Mouse (Mus musculus): ENCODE data around the gene Rgs11. TPM values are rescaled to one million over a fixed set of nuclear protein-coding genes. Genes with fewer than 3 reads are reported as not detected.

The Rgs11 gene
- total RNA-seq, 2 experiments from 2014 or later = 0.47 to 1.5 TPM

DNA sequence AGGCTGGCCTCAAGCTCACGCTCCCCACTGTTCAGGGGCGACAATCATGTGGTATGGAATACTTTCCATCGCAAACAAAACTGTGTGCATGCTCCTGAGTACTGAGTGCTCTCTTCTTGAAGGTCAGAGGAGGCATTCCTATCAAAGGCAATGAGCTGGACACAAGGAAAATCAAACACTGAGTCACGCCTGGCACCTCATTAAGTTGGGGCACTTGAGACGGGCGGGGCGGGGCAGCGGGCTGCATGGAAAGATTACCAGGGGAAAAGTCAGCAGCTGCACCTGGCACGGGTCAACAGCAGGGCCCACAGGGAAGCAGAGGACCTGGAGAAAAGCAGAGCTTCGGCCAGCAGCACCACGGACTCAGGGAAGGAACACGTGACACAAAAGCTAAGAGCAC lies 22.4 kb downstream of the Rgs11 start:
- intact Hi-C loops (cut with DNase I; ENCODE audit: low total_unique reads) = no loop called here
- no peak for DNase-seq

DNA sequence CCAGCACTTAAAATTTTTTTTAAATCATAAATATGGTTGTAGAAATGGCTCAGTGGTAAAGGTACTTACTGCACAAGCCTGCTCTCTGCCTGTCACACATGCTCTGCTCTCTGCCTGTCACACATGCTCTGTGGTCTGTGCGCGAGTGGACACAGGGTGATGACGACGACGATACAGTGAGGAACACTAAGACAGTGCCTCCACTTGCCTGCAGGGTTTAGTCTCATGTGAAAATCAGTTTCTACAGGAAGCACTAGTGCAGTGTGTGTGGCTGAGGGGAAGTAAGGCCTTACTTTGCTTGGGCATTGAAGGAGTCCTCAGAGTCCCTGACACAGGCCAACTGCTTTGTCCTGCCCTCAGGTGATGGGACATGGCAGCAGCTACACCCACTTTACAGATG lies 27.0 kb downstream of the Rgs11 start:
- intact Hi-C loops (cut with DNase I; ENCODE audit: low total_unique reads) = no loop called here
- no peak for DNase-seq

DNA sequence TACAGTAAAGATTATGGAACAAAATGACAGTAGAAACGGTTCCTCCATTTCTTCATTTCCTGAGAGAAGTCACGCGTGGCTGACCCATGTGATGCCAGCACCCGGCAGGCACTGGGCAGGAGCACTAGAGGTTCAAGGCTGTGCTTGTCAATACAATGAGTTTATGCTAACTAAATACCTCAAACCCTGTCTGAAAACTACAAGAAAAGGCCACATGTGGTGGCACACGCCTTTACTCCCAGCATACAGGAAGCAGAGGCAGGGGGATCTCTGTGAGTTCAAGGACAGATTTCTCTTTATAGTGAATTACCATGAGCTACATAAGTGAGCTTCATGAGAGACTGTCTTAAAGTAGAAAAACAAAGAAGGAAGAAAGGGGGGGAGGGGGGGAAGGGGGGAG lies 28.4 kb downstream of the Rgs11 start:
- no peak for DNase-seq
- intact Hi-C loops (cut with DNase I; ENCODE audit: low total_unique reads) = no loop called here

DNA sequence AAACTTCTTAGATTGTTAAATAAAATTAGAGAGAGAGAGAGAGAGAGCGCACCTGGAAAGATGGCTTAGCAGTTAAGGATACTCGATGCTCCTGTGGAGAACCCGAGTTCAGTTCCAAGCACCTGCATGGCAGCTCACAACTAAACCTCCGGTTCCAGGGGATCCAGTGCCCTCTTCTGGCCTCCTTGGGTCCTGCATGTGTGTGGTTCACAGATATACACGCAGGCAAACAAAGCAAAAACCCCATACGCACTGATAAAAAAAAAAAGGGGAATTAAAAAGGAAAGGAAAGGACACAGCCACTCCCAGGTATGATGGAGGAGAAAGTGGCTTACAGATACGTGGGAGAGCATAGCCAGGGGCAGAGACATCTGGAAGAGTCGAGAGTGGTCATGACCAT lies 30.1 kb downstream of the Rgs11 start:
- intact Hi-C loops (cut with DNase I; ENCODE audit: low total_unique reads) = no loop called here
- DNase-seq = no peak

DNA sequence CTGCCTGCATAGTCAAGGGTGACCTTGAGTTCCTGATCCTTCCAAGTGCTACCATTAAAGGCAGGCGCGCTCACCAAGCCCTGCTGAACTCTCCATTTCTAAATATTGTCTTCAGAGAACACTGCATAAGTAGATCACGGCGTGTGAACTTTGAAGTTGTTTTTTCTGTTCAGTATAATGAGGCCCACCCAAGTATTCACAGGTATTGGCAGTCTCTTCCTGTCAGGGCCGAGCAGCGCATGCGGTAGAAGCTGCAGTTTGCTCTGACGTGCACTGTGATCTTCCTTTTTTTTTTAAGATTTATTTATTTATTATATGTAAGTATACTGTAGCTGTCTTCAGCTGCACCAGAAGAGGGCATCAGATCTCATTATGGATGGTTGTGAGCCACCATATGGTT lies 31.6 kb downstream of the Rgs11 start:
- intact Hi-C loops (cut with DNase I; ENCODE audit: low total_unique reads) = no loop called here
- no peak for DNase-seq

DNA sequence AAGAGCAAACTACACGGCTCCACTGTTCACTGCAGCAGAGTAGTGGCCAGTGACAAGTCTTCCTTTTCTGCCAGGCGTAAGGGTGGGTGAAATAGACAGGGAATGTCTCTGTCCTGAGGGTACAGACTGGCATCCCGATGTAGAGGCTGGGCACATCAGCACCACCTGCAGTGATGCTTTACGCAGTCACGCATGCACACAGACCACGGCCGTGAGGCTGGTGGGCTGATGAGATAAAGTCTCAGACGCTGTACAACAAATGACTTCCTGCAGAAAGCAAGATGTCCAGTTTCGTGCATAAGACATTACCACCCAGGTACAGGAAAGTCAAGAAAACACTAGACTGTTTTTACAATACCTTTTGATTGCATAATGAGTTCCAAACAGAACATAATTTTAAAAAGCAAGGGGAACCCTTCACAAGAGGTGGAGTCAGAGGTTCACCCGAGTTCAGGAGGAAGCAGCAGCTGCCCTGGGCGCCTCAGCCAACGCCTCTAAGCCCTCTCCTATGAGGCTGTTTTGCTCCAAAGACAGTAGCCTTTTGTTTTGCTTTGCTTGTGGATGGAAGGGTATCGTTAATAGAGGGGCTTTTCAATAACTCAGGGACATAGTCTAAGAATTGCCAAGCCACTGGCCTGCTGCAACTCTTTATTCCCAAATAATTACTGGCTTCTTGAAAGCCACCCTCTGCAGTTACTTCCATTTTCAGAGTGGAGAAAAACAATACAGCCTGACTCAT lies 32.5 kb downstream of the Rgs11 start:
- peak; percentile 52 for DNase-seq
- intact Hi-C loops (cut with DNase I; ENCODE audit: low total_unique reads) = no loop called here

DNA sequence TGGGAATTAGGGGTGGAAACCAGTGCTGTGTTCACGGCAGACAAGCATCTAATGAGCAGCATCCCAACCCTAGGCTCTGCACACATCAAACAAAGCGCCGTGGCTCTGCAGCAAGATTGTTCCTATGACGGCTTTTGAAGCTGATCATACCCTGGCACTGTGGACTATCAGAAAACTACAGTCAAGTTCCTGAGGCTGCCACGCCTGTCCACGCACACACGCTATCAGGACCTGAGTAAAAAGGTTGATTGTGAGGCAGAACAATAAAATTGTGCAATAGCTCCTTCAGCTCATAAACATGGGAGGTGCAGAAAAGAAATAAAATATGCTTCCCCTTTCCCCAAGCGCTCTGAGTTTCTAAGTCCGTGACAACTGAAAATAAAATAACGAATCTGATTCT lies 34.9 kb downstream of the Rgs11 start:
- no peak for DNase-seq
- intact Hi-C loops (cut with DNase I; ENCODE audit: low total_unique reads) = no loop called here

DNA sequence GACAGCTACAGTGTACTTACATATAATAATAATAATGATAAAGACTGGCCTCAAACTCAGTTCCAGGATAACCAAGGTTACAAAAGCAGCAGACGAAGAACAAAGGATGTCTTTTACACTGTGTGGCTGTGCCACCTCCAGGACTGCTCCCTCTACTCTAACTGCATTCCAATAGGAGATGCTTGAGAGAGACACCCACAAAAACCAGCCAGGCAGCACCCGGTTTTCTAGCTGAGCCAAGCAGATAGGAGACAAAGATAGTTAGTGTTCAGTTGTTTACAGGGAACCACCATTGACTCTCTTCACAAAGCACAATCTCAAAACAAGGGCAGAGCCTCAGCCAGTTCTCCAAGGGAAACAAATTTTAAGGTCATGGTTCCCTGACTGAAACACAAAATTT lies 36.8 kb downstream of the Rgs11 start:
- no peak for DNase-seq
- intact Hi-C loops (cut with DNase I; ENCODE audit: low total_unique reads) = no loop called here

DNA sequence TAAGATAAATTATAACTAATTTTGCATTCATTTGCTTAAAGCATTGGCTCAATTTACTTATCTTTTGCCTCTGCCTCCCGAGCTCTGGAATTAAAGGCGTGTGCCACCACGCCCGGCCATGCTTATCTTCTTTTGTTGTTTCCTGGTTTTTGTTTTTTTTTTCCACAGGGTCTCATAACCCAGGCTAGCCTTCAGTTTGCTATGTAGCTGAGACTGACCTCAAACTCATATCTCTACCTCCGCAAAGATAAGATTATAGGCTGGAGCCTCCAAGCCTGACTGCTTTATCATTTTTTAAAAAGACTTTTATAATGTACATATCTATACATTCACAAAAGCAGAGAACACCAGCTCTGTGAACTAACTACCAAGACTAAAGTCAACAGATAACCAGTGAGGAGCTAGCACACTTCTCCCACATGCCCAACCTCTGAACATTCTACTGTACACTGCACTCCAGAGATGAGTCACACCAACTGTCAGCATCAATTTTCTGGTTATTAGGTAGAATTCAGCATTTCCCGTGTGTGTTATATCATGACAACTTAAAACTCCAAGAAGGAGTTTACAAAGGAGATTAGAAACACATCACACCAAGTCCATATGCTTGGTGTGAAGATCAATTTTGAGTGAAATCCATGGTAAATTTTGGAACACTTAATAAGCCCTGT lies 37.5 kb downstream of the Rgs11 start:
- no peak for DNase-seq
- intact Hi-C loops (cut with DNase I; ENCODE audit: low total_unique reads) = loop anchor here (10.0 kb wide), 1 partner anchor 105 kb away; the partner anchor contains the start of gene Axin1

DNA sequence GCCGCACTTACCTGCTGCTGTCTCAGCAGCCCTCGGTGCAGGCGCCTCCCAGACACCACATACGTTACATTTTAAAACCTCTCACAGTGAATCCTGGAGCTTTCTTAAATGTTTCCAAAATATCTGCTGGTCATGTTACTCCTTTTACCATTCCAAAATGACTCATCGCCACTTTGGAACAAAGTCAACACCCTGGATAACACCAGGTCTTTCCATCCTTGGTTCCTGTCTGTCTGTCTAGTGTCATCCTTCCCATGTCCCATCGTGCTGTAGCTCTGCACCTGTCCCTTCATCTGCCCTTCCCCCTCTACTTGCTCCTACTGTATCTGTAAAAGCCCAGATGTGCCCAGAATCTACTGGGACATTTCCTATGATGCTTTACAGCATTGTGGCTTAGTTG lies 38.2 kb downstream of the Rgs11 start:
- DNase-seq = no peak
- intact Hi-C loops (cut with DNase I; ENCODE audit: low total_unique reads) = loop anchor here (10.0 kb wide), 1 partner anchor 106 kb away; the partner anchor contains the start of gene Axin1

DNA sequence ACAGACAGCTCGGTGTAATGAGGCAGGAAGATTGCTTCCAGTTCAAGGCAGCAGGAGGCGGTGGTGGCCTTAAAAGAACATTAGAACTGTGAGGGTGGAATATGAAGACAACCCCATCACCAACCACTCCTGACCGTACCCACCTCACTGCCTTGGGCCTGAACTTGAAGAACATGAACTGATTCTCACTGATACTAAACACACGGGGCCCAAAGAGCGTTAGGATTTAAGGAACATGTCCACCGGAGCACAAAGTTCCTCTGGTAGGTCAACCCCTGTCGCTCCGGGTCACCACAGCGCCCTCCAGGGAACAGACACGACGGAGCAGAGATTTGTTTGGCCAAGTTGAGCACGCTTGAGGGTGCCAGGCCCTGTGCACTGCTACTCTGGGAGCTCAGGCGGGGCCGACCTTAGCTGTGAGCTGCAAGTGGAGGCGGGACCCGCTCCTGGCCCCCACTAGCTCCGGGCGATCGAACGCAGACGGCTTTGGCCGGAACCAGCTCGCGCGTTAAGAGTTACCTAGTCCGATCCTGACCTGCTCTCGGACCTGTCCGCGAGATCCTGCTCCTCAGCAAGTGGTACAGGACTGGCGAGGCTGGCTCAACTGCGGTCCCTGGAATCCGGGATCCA lies 40.8 kb downstream of the Rgs11 start:
- intact Hi-C loops (cut with DNase I; ENCODE audit: low total_unique reads) = loop anchor here (10.0 kb wide), 1 partner anchor 109 kb away; the partner anchor contains the start of gene Axin1
- DNase-seq = peak; percentile 80

DNA sequence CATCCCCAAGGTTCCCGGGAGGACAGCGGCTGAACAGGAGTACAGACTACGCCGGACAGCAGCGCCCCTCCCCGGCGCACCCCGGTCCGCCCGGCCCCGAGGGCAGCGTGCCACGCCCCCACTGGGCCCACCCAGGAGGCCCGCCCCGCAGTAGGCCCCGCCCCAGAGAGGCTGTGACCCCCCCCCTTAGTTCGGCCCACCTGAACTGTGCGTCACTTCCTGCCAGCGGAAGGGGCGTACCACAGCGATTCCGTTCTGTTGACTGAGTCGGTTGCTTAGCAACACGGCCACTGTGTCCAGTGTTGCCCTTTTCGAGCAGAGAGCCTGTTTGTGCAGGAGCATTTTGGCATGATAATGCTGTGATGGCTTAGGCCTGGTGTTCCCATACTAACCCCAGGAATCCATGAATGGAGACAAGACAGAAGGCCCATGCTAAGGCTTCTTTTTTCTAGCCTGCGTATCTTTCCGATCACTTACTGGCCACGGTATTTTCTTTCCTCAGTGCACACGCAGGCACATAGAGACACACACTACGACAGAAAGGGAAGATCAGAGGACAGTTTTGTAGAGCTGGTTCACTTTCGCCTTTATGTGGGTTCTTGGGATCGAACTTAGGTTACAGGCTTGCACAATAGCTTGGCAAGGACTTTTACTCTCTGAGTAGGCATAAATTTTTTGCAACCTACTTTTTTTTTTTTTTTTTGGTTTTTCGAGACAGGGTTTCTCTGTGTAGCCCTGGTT lies 41.5 kb downstream of the Rgs11 start, which contains the start of gene Fam234a:
Fam234a (minus strand) TSS at position 142 of the 741 bp plus-strand sequence.
- DNase-seq = peak; percentile 97
- intact Hi-C loops (cut with DNase I; ENCODE audit: low total_unique reads) = loop anchor here (10.0 kb wide), 1 partner anchor 109 kb away; the partner anchor contains the start of gene Axin1

DNA sequence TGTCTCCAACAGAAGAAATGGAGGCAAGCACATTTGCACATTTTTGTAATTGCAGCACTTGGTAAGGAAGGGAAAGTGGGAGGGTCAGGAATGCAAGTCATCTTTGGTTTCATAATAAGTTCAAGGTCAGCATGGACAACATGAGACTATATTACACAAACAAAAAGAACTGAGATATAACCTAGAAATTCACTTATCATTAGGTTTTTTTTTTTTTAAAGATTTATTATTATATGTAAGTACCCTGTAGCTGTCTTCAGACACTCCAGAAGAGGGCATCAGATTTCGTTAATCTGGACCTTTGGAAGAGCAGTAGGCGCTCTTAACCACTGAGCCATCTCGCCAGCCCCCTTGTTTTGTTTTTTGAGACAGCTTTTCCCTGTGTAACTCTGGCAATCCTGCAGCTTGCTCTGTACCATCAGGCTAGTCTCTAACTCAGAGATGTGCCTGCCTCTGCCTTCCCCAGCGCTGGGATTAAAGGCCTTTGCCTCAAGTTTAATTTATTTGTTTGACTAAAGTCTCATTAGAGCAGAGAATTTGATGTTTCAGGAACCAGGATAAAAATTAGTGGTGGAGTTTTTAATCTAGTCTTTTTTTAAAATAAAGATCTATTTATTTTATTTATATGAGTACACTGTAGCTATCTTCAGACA lies 49.3 kb downstream of the Rgs11 start:
- intact Hi-C loops (cut with DNase I; ENCODE audit: low total_unique reads) = no loop called here
- DNase-seq = no peak

DNA sequence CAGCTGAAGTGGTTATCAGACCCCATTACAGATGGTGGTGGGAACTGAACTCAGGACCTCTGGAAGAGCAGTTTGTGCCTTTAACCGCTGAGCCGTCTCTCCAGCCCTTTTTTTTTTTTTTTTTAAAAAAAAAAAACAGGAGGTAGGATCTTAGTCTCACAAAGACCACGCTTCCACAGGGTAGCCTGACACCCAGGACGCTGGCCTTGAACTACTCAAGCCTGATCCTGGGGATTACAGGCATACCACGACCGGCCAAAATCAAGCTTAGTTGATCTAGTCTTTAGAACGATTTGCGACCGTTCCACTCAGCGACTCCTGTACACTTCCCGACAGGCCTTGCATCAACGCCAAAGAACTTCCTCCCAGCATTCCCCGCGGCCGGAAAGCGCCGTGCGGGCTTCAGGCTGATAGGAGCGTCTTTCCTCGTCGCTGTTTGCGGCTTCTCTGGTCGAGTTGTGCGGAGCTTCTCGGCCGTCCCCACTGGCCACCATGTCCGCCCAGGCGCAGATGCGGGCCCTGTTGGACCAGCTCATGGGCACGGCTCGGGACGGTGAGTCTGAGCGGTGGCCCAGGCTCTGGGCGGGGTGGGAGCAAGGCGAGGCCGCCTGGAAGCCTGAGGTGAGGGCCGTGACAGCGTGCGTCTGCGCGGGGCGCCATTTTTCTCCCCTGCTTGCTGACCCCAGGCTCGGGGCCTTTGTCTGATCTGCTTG lies 49.9 kb downstream of the Rgs11 start, which contains the start of gene Luc7l:
Luc7l (plus strand) TSS at position 358 of the 713 bp plus-strand sequence.
- DNase-seq = peak; percentile 94
- intact Hi-C loops (cut with DNase I; ENCODE audit: low total_unique reads) = no loop called here

DNA sequence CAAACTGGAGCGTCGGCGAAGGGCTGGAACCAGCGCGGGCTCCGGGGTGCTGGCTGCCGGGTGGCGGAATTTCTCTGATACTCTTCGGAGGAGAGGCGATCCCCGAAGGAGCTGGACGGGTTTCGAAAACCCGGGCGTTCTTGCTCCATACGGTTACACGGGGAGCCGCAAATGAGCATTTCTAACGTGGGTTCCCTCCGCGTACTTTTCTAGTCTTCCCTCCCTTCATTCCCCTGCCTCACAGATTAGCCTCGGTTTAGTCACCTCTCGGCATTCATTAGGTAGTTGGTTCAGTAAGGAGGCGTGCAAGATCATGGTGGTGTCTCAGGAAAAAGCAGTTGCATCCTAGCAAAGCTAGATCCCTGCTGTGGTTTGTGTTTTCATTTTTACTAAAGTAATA lies 50.6 kb downstream of the Rgs11 start:
- intact Hi-C loops (cut with DNase I; ENCODE audit: low total_unique reads) = no loop called here
- DNase-seq = no peak

DNA sequence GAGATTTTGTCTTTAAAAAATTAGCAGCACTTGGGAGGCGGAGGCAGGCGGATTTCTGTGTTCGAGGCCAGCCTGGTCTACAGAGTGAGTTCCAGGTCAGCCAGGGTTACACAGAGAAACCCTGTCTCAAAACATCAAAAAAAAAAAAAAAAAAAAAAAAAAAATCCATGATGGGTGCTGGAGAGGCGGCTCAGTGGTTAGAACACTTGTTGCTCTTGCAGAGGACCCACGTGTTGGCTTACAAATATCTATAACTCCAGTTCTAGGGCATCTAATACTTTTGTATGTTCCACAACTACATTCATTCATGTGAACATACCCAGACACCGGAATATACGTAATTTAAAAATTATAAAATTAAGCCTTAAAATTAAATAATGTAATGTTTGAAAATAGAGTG lies 52.6 kb downstream of the Rgs11 start:
- no peak for DNase-seq
- intact Hi-C loops (cut with DNase I; ENCODE audit: low total_unique reads) = no loop called here

Measured in gastrocnemius, postnatal 14 days (tissue).